Mouse (Mus musculus) ovary, postnatal 36 days (tissue): ENCODE data around the gene F930015N05Rik.

Experiments
- DNase-seq: peaks from one replicate; pipeline ENCODE4 v3.0.0; 2022; ENCODE audit warnings: low spot score, mixed read lengths

F930015N05Rik gene

DNA sequence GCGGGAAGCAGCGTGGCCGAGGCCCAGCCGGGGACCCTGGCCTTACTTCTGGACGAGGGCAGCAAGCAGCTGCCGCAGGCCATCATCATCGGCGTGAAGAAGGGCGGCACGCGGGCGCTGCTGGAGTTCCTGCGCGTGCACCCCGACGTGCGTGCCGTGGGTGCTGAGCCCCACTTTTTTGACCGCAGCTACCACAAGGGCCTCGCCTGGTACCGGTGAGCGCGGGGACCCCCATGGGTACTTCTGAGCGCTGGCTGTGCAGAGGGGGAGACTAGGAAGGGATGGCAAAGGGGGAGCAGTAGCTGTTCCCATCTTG is at the start of gene F930015N05Rik:
TSS of gene F930015N05Rik (minus strand) at position 242 of the 316 bp plus-strand sequence.
- no peak for DNase-seq

GRCm38 (mm10) chr11:64481445-64481844 is 45.0 kb upstream of the F930015N05Rik start:
- no peak for DNase-seq

GRCm38 (mm10) chr11:64473679-64474078 is 37.2 kb upstream of the F930015N05Rik start:
- no peak for DNase-seq

DNA sequence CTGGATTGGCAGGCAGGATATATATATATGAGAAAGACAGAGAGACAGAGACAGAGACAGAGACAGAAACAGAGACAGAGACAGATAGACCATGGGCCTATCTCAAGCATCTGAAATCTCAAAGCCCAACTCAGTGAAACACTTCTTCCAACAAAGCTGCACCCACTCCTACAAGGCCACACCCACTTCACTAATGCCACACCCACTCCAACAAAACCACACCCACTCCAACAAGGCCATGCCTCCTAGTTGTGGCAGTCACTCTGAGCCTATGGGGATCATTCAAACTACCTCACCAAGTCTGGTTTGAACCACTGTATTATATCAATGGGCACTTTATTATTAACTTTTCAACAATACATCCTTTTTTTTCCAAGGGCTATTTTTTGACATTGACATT is 34.2 kb upstream of the F930015N05Rik start:
- DNase-seq: no peak

DNA sequence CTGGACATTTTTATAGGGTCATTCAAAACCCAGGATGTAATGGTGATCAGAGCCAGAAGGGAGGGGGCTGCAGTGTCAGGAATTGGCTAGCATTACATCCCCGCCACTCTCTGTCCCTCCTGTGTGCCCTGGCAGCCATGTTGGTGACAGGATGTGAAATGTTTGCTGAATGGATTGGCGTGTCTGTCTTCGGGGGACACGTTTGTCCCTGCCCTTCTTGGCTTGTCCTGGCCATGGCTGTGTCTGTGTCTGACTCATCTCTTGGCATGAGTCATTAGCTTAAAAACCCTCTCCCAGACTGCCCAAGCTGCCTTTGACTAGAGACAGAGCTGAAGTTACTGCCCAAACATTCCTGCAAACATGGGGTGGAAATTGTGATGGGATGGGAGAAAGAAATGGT is 32.3 kb upstream of the F930015N05Rik start:
- DNase-seq: no peak

DNA sequence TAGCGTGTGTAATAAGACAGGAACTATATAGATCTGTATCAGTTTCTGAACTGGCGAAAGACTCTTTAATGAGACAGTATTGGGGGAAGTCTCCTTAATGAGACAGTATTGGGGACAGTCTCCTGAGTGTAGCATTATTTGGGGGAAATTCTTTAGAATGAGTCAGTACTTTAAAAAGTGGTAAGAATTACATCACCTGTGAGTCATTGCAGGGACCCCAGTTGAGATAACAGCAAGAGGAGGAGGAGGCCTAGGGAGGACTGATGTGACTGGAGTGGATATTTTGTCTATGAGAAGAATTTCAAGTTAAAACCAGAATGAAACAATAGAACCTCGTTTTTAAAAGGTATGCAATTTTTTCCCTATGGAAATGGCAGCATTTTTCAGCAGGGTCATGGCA is 25.3 kb upstream of the F930015N05Rik start:
- DNase-seq: no peak

DNA sequence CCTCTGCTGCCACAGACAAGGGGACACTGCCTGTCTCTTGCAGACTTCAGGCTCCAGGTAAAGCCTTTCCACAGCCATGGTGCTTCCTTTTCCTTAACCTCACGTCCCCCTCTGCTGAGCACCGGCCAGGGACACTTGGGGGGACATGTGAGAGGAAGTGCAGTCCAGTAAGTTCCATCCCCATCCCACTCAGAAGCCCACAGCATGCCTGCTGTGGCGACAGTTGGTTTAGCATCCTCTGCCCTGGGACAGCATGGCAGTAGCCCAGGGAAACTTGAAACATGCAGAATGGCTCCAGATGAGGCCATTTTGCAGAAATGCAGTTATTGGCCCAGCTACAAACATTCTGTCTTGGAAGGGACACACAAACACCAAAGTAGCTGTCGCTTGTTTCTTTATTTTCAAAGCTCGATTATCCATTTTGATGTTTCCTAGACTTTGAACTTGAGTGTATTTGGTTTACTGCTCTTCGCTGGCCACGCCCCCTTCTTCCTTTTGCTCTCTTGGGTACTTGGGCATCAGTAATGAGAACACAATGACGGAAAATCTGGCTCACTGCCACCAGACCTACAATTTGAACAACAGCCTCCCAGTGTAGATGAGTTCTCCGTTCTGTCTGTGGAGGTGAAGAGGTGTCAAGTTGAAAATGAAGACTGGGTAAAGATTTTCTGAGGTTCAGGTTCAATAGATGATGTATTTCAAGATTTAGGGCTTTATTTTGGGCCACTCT is 12.3 kb upstream of the F930015N05Rik start:
- no peak for DNase-seq

- DNase-seq: no peak
Observed at GRCm38 (mm10) chr11:64445227-64445626, 8.8 kb upstream of the F930015N05Rik start.

DNA sequence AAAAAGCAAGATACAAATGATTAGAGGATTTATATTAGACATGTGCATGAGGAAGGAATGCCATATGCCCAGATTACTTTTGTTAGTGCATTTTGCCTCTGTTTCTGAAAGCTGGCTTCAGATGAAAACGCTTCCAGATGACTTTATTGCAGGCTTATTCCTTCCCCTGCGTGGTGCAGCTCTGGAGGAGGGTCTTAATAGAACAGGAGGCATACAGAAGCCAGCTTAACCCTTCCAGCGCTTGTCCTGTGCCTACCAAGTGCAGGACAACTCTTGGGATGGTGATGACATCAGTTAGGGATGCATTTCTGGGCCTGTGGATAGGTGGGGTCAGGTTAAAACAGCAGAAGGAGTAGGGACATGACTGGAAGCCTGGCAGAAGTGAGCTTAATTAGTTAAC is 6.2 kb upstream of the F930015N05Rik start:
- no peak for DNase-seq

GRCm38 (mm10) chr11:64442119-64442518 is 5.7 kb upstream of the F930015N05Rik start:
- no peak for DNase-seq

DNA sequence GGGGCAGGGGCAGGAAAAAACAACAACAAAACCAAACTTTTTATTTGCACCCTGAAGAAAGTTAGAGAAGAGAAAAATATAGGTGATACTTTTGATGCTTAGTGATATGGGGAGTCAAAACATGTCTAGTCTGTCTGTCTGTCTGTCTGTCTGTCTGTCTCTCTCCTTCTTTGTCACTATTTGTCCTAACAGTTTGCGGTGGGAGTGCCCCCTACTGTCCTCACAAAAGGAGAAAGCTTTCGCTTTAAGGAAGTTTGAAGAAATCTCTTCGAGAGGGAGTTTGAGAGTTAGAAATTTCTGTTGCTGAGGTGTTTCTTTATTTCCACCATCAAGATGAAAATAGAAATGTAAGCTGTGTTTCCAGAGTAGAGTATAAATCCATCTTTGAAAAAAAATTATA is 2.5 kb upstream of the F930015N05Rik start:
- no peak for DNase-seq

- DNase-seq: no peak
Observed at GRCm38 (mm10) chr11:64437721-64438120, 1.3 kb upstream of the F930015N05Rik start.

GRCm38 (mm10) chr11:64436791-64437298 is 392 bp upstream of the F930015N05Rik start:
- DNase-seq: no peak

- peak; percentile 40 for DNase-seq
Observed at GRCm38 (mm10) chr11:64435546-64436411, 674 bp downstream of the F930015N05Rik start.

DNA sequence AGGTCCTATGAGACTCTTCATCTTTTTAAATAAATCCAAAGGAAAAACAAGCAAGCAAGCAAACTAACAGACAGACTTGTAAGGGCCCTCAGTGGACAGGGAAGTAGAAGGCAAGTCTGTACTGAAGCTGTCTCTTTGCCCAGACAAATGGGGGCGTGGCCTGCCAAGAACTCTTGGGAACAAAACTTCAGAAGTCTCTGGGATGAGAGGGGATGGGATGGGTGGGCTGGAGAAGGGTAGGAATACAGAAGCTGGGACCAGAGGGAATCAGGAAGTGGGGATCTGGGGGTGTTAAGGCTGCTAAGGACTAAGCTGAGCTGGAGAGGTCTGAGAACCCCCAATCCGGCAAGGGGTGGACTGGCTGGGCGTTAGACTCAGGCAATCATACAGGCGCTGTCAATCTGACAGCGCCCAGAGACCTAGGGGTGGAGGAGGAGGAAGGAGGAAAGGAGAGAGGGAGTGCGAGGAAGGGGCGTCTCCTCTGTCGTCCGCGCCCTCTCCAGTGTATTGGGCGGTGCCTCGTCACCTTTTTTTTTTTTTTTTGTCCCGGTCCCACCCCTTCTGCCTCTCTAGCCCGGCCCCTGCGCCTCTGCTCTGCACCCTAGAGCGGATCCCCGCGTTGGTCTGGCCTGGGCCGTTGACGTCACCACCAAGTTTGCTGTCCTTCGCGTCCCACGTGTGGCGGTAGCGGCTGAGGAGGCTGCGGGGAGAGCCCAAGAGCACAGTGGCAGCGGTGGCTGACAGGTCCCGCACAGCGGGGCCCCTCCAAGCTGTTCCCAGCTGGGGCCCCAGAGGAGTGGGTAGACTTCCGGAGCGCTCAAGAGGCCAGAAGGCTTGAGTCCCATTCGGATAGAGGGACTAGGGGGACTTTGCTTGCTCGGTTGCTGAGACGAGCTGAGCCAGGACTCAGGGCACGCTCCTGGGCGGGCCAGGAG is 1.6 kb downstream of the F930015N05Rik start, which contains the start of gene Hs3st3a1:
TSS of gene Hs3st3a1 (plus strand) at position 722 of the 935 bp plus-strand sequence.
- DNase-seq: peak; percentile 72

DNA sequence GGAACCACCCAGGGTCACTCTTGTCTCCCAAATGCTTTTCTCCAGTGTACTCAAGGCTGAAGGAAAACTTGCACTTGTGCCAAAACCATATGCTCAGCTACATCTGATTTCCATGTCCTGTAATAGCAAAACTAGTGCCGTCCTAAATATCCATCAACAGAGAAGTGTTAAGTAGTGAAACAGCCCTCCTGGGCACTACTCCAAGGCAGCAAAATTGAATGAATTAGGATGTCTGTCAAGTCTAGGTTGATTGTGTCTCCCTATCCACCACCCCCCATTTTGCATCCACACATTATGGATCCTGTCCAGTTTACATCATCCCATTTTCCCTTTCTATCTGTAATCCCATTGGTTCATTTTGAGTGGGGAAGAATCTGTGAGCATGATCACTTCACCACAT is 17.5 kb downstream of the F930015N05Rik start:
- DNase-seq: no peak

- DNase-seq: no peak
Observed at GRCm38 (mm10) chr11:64400534-64401093, 35.8 kb downstream of the F930015N05Rik start.

- no peak for DNase-seq
Observed at GRCm38 (mm10) chr11:64397612-64398011, 38.8 kb downstream of the F930015N05Rik start.

DNA sequence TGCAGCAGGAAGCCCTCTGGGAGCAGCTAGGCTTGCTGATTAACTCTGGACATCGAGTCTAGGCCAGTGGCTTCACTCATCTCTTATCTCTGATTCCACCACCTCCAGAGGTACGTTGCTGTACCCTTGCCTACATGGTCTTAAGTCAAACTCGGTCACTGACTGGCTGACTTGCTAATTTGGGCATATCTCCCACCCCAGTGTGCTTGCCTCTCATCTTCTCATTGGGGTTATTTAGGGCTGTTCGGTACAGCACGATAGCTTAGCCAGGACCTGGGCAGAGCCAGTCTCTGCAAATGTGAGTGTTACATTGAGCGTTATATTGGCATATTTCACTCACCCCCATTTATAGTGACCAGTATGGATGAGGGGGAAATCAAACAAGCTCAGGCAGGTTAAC is 39.5 kb downstream of the F930015N05Rik start:
- no peak for DNase-seq

- no peak for DNase-seq
Observed at GRCm38 (mm10) chr11:64396331-64396881, 40.0 kb downstream of the F930015N05Rik start.

DNA sequence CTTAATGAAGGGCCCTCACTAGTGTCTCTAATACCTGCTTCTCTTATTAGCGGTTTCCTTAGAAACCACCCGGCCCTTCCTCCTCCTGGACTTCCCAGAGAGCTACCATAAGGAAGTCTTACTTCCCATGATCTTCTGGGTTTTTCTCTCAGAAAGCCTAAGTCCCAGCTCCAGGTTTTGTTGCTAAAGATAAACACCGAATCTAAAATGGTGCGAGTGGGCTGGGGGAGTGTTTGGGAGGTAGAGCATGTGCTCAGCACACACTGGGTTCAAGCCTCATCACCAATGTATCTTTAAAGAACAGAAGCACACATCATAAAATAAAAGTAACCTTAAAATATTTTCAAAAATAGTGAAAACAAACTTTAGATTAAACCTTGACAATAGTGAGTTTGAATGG is 50.1 kb downstream of the F930015N05Rik start:
- no peak for DNase-seq
